Mouse (Mus musculus) ES-Bruce4 (cell line): ENCODE results near the gene Fosl2. TPM values are rescaled to one million over a fixed set of nuclear protein-coding genes. Genes with fewer than 3 reads are reported as not detected.

Experiments
- H3K27ac ChIP-seq: 2 replicates; pipeline ENCODE4 v1.5.1; 2012; ENCODE audit warnings: low read length, inconsistent platforms; ENCODE audit not compliant: insufficient read depth
- H3K27me3 ChIP-seq: 2 replicates; pipeline ENCODE4 v1.6.1; 2012; ENCODE audit warnings: mild to moderate bottlenecking, low read length, inconsistent platforms; ENCODE audit not compliant: control insufficient read depth, poor library complexity, insufficient read depth, severe bottlenecking
- H3K36me3 ChIP-seq: 2 replicates; pipeline ENCODE4 v1.6.1; 2012; ENCODE audit warnings: inconsistent platforms, mild to moderate bottlenecking, low read length, moderate library complexity; ENCODE audit not compliant: control insufficient read depth, poor library complexity, insufficient read depth, severe bottlenecking
- H3K4me1 ChIP-seq: one replicate; pipeline ENCODE4 v1.8.1; 2011; ENCODE audit warnings: low read length; ENCODE audit not compliant: control insufficient read depth, insufficient read depth
- H3K4me3 ChIP-seq: 2 replicates; pipeline ENCODE4 v1.5.1; 2011; ENCODE audit warnings: low read depth, mild to moderate bottlenecking, low read length
- H3K9ac ChIP-seq: 2 replicates; pipeline ENCODE4 v1.6.1; 2012; ENCODE audit warnings: low read depth, mild to moderate bottlenecking, inconsistent platforms; ENCODE audit not compliant: poor library complexity, severe bottlenecking
- H3K9me3 ChIP-seq: replicated peaks from 2 replicates; pipeline ENCODE4 v1.6.1; 2012; ENCODE audit warnings: mild to moderate bottlenecking, low read length, inconsistent platforms; ENCODE audit not compliant: control insufficient read depth, poor library complexity, insufficient read depth, severe bottlenecking
- CTCF ChIP-seq: IDR thresholded peaks from one replicate; pipeline ENCODE4 v1.8.1; 2011; ENCODE audit warnings: low read depth, low read length
- EP300 ChIP-seq: IDR thresholded peaks from 2 replicates; pipeline ENCODE4 v1.6.1; 2011; ENCODE audit warnings: low read depth, low read length; ENCODE audit not compliant: insufficient read depth
- POLR2A ChIP-seq: IDR thresholded peaks from one replicate; pipeline ENCODE4 v1.8.1; 2011; ENCODE audit warnings: low read length; ENCODE audit not compliant: insufficient read depth
- polyA plus RNA-seq: library from polyadenylated mRNA; stranded (reverse); fragments of >200 nt; gene quantifications from 2 replicates; pipeline ENCODE4 v1.2.4, GENCODE M21; 2011; ENCODE audit warnings: low read depth; ENCODE audit not compliant: missing spikeins, insufficient read depth, insufficient read length

The Fosl2 gene
- polyA plus RNA-seq, 1 experiment: 20.1 TPM

DNA sequence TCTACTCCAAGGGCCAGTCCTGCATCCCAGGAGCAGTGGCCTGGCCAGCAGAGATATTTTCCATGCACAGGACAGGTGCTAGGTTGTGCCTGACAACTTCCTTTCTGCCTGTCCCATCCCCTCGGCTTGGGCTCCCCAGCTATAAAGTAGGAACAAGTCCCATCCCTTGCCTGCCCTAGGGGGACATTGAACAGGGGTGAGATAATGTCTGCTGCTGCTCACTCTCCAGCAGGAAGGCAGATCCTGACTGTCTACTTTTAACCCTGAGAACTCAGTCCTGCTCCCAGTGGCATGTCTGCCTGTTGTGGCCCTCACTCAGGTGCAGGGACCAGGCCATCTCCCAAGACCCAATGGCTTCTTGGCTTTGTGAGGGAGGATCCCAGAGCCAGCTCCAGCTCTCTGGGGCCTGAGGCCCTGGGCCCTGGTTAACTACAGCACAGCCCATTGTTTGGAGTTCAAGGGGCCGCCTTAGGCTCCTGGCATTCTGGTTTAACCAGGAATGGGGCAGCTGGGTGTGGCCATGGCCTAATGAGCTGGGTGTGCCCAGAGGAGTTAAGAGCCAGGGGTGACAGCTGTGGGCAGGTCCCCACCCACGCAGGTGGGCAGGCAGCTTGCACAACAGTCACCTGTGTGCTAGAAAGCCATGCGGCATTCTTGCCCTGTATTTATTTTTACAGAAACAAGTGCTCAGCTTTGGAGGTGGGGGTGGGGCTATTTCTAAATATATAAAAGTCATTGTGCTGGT, 47.5 kb downstream of the Fosl2 start:
- Histone ChIP-seq H3K9me3 (no peaks in the 10 kb centered on the region), H3K27me3 (no peaks in the 10 kb centered on the region), H3K4me1 (peaks cover 6% of the 10 kb centered on the region), H3K27ac (peak overlapping the region; percentile 7; the same call in 1 of the 2 replicates), H3K4me3 (no peak overlapping the region), H3K9ac (no peak overlapping the region), H3K36me3 (no peaks in the 10 kb centered on the region)
- TF ChIP-seq EP300 (0 out of 2 replicates have a peak, but pooled peaks have one; percentile 32), POLR2A (no peak)

DNA sequence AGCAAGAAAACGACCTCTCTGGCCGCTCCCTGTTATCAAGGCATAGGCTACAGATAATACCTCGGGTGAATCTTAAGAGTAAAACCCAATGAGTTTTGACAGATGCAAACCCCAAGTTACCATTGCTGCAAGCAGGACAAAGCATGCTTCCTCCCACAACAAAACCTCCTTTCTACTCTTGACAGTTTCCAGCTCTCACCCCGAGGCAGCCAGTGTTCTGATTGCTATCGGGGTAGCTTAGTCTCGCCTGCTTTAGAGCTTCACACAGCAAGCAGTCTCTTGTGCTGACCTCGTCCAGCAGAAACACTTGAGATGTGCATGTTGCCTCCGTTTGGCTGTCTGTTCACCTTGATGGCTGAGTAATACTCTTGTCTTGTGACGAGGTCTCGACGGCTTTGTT, 52.1 kb downstream of the Fosl2 start:
- no peaks in the 10 kb centered on the region for H3K36me3 ChIP-seq
- TF ChIP-seq POLR2A: no peak
- TF ChIP-seq CTCF: no peak
- no peak for TF ChIP-seq EP300
- H3K9ac ChIP-seq: no peak overlapping the region
- no peak overlapping the region for H3K4me3 ChIP-seq
- H3K27ac ChIP-seq: no peak overlapping the region
- peaks cover 6% of the 10 kb centered on the region for H3K4me1 ChIP-seq
- no peaks in the 10 kb centered on the region for H3K27me3 ChIP-seq
- H3K9me3 ChIP-seq: no peaks in the 10 kb centered on the region

DNA sequence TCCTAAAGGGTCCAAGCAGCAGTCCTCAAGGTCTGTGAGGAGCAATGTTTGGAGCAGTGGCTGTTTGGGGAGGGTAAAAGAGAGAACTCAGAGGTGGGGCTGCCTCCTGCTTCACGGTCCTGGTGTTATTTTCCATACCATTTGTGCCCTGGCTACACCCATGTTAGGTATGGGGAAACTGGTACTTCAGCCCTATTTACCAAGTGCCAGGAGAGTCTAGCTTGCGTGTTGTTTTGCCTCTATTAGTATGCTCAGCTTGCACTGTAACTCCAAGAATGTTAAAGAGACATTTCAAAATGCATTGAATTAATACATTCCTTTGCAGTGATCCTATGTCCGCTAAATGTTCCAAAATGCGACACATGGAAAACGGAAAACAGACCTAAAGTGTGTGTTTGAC, 55.7 kb downstream of the Fosl2 start:
- Histone ChIP-seq H3K9me3 (no peaks in the 10 kb centered on the region), H3K27ac (no peak overlapping the region), H3K9ac (no peak overlapping the region), H3K4me3 (no peak overlapping the region), H3K4me1 (no peaks in the 10 kb centered on the region), H3K27me3 (no peaks in the 10 kb centered on the region), H3K36me3 (no peaks in the 10 kb centered on the region)
- TF ChIP-seq POLR2A: no peak
- no peak for TF ChIP-seq CTCF
- TF ChIP-seq EP300: no peak

GRCm38 (mm10) chr5:32192016-32192845, 56.6 kb downstream of the Fosl2 start:
- Histone ChIP-seq H3K27ac (no peak overlapping the region), H3K36me3 (no peaks in the 10 kb centered on the region), H3K9me3 (no peaks in the 10 kb centered on the region), H3K9ac (no peak overlapping the region), H3K4me3 (no peak overlapping the region), H3K27me3 (no peaks in the 10 kb centered on the region), H3K4me1 (no peaks in the 10 kb centered on the region)
- TF ChIP-seq EP300 (no peak), CTCF (no peak), POLR2A (no peak)

DNA sequence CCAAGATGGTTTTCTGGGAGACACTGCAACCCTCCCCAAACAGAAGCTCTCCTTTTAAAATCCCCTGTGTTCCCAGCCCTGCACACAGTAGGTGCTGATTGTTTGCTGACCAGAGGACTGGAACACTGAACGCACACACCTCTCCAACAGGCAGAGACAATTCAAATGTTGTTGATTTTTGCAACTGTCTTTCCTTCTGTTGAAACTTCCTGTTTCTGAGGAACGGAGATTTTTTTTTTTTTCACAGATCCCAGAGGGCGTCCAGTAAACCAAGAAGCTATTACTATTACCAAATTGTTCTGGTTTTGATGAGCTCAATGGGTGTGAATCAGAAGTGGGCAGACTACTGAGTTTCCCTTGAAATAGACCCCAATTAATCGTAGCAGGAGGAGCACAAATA, 58.6 kb downstream of the Fosl2 start:
- H3K9ac ChIP-seq: no peak overlapping the region
- TF ChIP-seq EP300 (no peak), POLR2A (no peak), CTCF (no peak)
- no peaks in the 10 kb centered on the region for H3K4me1 ChIP-seq
- H3K9me3 ChIP-seq: no peaks in the 10 kb centered on the region
- no peak overlapping the region for H3K27ac ChIP-seq
- no peaks in the 10 kb centered on the region for H3K36me3 ChIP-seq
- H3K4me3 ChIP-seq: no peak overlapping the region
- H3K27me3 ChIP-seq: no peaks in the 10 kb centered on the region
